Mouse (Mus musculus): ENCODE data around the gene Dlg1.

- no peak for TF ChIP-seq CTCF (IDR thresholded peaks at IDR 0.05; ENCODE audit: low read depth)
- TF ChIP-seq EP300 (IDR thresholded peaks at IDR 0.05; ENCODE audit: low read depth), result no peak
These were observed 242.9 kb downstream of the Dlg1 start for GRCm38 (mm10) chr16:31905891-31906825.

Data from heart, postnatal 0 days (tissue).